Mouse (Mus musculus) ES-E14 (cell line): Measurements from ENCODE around the gene Gm7879. TPM values are rescaled to one million over a fixed set of nuclear protein-coding genes. Genes with fewer than 3 reads are reported as not detected.

Experiments
- DNase-seq: peaks from one replicate; pipeline ENCODE4 v3.0.0-alpha.2; 2013; ENCODE audit warnings: low read depth, low spot score
- H3K27ac ChIP-seq: 2 replicates; pipeline ENCODE4 v1.5.1; 2012; ENCODE audit warnings: low read depth, mild to moderate bottlenecking, low read length, moderate library complexity, mixed read lengths; ENCODE audit not compliant: poor library complexity, insufficient read depth, severe bottlenecking
- H3K36me3 ChIP-seq: 2 replicates; pipeline ENCODE4 v1.6.1; 2012; ENCODE audit warnings: mild to moderate bottlenecking, low read length, moderate library complexity, mixed read lengths; ENCODE audit not compliant: control insufficient read depth, poor library complexity, insufficient read depth, severe bottlenecking
- H3K4me1 ChIP-seq, 2 experiments: fragments of 150-350 bp in 1 of 2; sonication (generic) in 1 of 2; 2 replicates each; pipeline ENCODE4 v1.6.1; 2012; ENCODE audit warnings: low read length in 2 of 2, mild to moderate bottlenecking in 1 of 2, mixed read lengths in 1 of 2; ENCODE audit not compliant: control insufficient read depth in 2 of 2, insufficient read depth in 2 of 2, poor library complexity in 1 of 2
- H3K4me3 ChIP-seq, 2 experiments: fragments of 150-350 bp in 1 of 2; sonication (generic) in 1 of 2; 2 replicates each; pipeline ENCODE4 v1.5.1; 2012; ENCODE audit warnings: low read length in 2 of 2, low read depth in 1 of 2, mild to moderate bottlenecking in 1 of 2, mixed read lengths in 1 of 2; ENCODE audit not compliant: insufficient read depth in 1 of 2, poor library complexity in 1 of 2, severe bottlenecking in 1 of 2
- H3K9ac ChIP-seq: 2 replicates; pipeline ENCODE4 v1.6.1; 2012; ENCODE audit warnings: low read depth, mild to moderate bottlenecking, low read length, mixed read lengths; ENCODE audit not compliant: poor library complexity, insufficient read depth, severe bottlenecking
- H3K9me3 ChIP-seq: fragments of 150-350 bp; sonication (generic); 2 replicates; pipeline ENCODE4 v1.6.1; 2012; ENCODE audit warnings: low read depth, mild to moderate bottlenecking, low read length; ENCODE audit not compliant: control insufficient read depth, insufficient read depth
- CHD2 ChIP-seq: IDR thresholded peaks from 2 replicates; pipeline ENCODE4 v1.6.1; 2014; ENCODE audit warnings: mild to moderate bottlenecking, low read depth, low read length, inconsistent platforms
- HCFC1 ChIP-seq: IDR thresholded peaks from 2 replicates; pipeline ENCODE4 v1.6.1; 2012; ENCODE audit warnings: low read length, inconsistent platforms, borderline replicate concordance; ENCODE audit not compliant: insufficient read depth
- MAFK ChIP-seq: IDR thresholded peaks from 2 replicates; pipeline ENCODE4 v1.6.1; 2014; ENCODE audit warnings: mild to moderate bottlenecking, low read depth, low read length, inconsistent platforms; ENCODE audit not compliant: insufficient read depth
- ZC3H11A ChIP-seq: IDR thresholded peaks from 2 replicates; pipeline ENCODE4 v1.6.1; 2012; ENCODE audit warnings: low read depth, mild to moderate bottlenecking, inconsistent platforms, low read length, borderline replicate concordance
- ZNF384 ChIP-seq: IDR thresholded peaks from 2 replicates; pipeline ENCODE4 v1.6.1; 2012; ENCODE audit warnings: low read depth, low read length, inconsistent platforms
- in situ Hi-C, 2 experiments: fragments of 600-800 bp; cut with MboI; formaldehyde crosslinking; loops; one replicate each; pipeline ENCODE4 v1.15.1; 2025; ENCODE audit warnings: low sequenced_read_pairs in 2 of 2, inconsistent platforms in 1 of 2; ENCODE audit not compliant: unreplicated experiment in 2 of 2
- total RNA-seq: library from RNA; depleted of rRNA; stranded (reverse); fragments of 300-350 nt; gene quantifications from 2 replicates; pipeline ENCODE4 v1.2.3, GENCODE M21; 2012

Gm7879 gene
- total RNA-seq, 1 experiment = 1.9 TPM

- H3K27ac ChIP-seq = no peak overlapping the region
- in situ Hi-C loops = no loop called here
- H3K9ac ChIP-seq = no peak overlapping the region
- peaks cover 2 to 7% of the 10 kb centered on the region in 2 experiments; a peak in 2 of 4 replicates for H3K4me1 ChIP-seq
- DNase-seq = no peak
- no peak for TF ChIP-seq ZC3H11A
- TF ChIP-seq HCFC1 = no peak
- TF ChIP-seq MAFK = no peak
- no peak for TF ChIP-seq ZNF384
- TF ChIP-seq CHD2 = no peak
- no peak overlapping the region for H3K4me3 ChIP-seq
- H3K9me3 ChIP-seq = no peaks in the 10 kb centered on the region
- no peaks in the 10 kb centered on the region for H3K36me3 ChIP-seq
Observed at GRCm38 (mm10) chr5:43909213-43909612, 3.7 kb upstream of the Gm7879 start.

- Histone ChIP-seq H3K4me1 (peaks cover 2 to 7% of the 10 kb centered on the region in 2 experiments; a peak in 2 of 4 replicates), H3K27ac (no peak overlapping the region), H3K4me3 (no peak overlapping the region), H3K9ac (no peak overlapping the region), H3K36me3 (no peaks in the 10 kb centered on the region), H3K9me3 (no peaks in the 10 kb centered on the region)
- TF ChIP-seq HCFC1 (no peak), CHD2 (no peak), ZNF384 (no peak), ZC3H11A (no peak), MAFK (no peak)
- no peak for DNase-seq
- in situ Hi-C loops = no loop called here
Observed at GRCm38 (mm10) chr5:43910006-43910405, 2.9 kb upstream of the Gm7879 start.

GRCm38 (mm10) chr5:43915261-43915886 is 2.4 kb downstream of the Gm7879 start:
- no peak for TF ChIP-seq MAFK
- TF ChIP-seq ZNF384 = no peak
- no peak for TF ChIP-seq HCFC1
- TF ChIP-seq ZC3H11A = no peak
- TF ChIP-seq CHD2 = no peak
- no peaks in the 10 kb centered on the region for H3K4me1 ChIP-seq
- H3K4me3 ChIP-seq = no peak overlapping the region
- no peak for DNase-seq
- no peak overlapping the region for H3K9ac ChIP-seq
- H3K36me3 ChIP-seq = no peaks in the 10 kb centered on the region
- no peak overlapping the region for H3K27ac ChIP-seq
- in situ Hi-C loops = no loop called here
- no peaks in the 10 kb centered on the region for H3K9me3 ChIP-seq

- no peaks in the 10 kb centered on the region for H3K9me3 ChIP-seq
- no peak overlapping the region for H3K9ac ChIP-seq
- no peaks in the 10 kb centered on the region for H3K36me3 ChIP-seq
- no peak for TF ChIP-seq ZNF384
- no peak for TF ChIP-seq CHD2
- TF ChIP-seq MAFK = peak; percentile 85
- no peak for TF ChIP-seq ZC3H11A
- TF ChIP-seq HCFC1 = no peak
- H3K4me1 ChIP-seq = no peaks in the 10 kb centered on the region
- DNase-seq = no peak
- no peak overlapping the region for H3K4me3 ChIP-seq
- no peak overlapping the region for H3K27ac ChIP-seq
- in situ Hi-C loops = no loop called here
Observed at GRCm38 (mm10) chr5:43921877-43922276, 8.9 kb downstream of the Gm7879 start.

- H3K4me3 ChIP-seq = no peak overlapping the region
- no peaks in the 10 kb centered on the region for H3K9me3 ChIP-seq
- H3K9ac ChIP-seq = no peak overlapping the region
- in situ Hi-C loops = no loop called here
- no peaks in the 10 kb centered on the region for H3K36me3 ChIP-seq
- TF ChIP-seq CHD2 (no peak), ZC3H11A (peak; percentile 59), ZNF384 (peak; percentile 48; the same call in 1 of the 2 replicates)
- no peaks in the 10 kb centered on the region for H3K4me1 ChIP-seq
- no peak overlapping the region for H3K27ac ChIP-seq
- DNase-seq = peak; percentile 75
Observed at GRCm38 (mm10) chr5:43923933-43924332, 11.0 kb downstream of the Gm7879 start.
